Comparison of ENCODE assay signal across 10 mouse cellular contexts in the genomic region with DNA sequence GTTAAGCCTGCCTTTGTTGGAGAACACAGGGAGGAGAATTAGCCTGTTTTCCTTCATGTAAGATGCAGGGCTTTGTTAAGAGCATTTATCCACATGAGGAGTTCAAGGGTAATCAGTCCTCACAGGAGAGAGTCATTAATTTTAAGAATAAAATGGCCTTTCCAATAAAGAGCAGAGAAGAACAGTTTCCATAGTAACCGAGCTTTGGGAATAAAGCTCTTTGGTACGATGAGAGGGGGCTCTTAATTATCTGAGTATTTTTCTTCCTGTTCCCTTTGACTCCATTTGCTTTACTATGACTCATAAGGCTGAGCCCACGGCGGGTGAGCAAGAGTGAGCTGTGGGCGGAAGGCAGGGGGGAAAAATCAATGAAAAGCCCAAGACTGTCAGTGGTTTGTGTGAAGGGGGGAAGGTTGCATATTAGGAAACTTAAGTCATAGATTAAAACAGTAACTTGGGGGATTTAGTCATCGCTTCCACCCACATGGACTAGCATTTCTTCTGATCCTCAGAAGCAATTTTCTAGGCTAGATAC.
DNase-seq lines count a peak whose midpoint lies in the region; ATAC-seq lines count a peak whose summit lies in the region.
"Had no signal": no experiment of that assay in that cellular context is flagged by ENCODE, and none has a peak within 500 bp of the region (broad histone marks: within the 10 kb centered on the region; RNA-seq: fewer than 3 reads in every experiment).

No protein-coding gene starts in this region.

- H3K4me3 ChIP-seq in midbrain, embryonic 11.5 days (ENCODE audit: low read depth, low read length), result no peak overlapping the region
- H3K4me3 ChIP-seq in midbrain, embryonic 10.5 days, result no peak overlapping the region
- H3K4me3 ChIP-seq in hindbrain, embryonic 14.5 days (replicated peaks; ENCODE audit: low read length), result no peak overlapping the region
- H3K4me3 ChIP-seq in neural tube, embryonic 15.5 days (replicated peaks), result no peak overlapping the region
- no peak overlapping the region for H3K4me3 ChIP-seq in heart, embryonic 12.5 days
- no peak overlapping the region for H3K4me3 ChIP-seq in heart, embryonic 11.5 days (ENCODE audit: low read depth, low read length)
- H3K4me3 ChIP-seq: embryonic facial prominence, embryonic 15.5 days had no signal

- no peaks in the 10 kb centered on the region for H3K9me3 ChIP-seq in midbrain, embryonic 11.5 days (ENCODE audit: control insufficient read depth, low read length)
- no peaks in the 10 kb centered on the region for H3K9me3 ChIP-seq in midbrain, embryonic 10.5 days (replicated peaks)
- H3K9me3 ChIP-seq in hindbrain, embryonic 14.5 days (ENCODE audit: control insufficient read depth, low read length), result no peaks in the 10 kb centered on the region
- no peaks in the 10 kb centered on the region for H3K9me3 ChIP-seq in neural tube, embryonic 15.5 days (replicated peaks)
- no peaks in the 10 kb centered on the region for H3K9me3 ChIP-seq in heart, embryonic 12.5 days (replicated peaks)
- H3K9me3 ChIP-seq in heart, embryonic 11.5 days (replicated peaks; ENCODE audit: control insufficient read depth, low read length), result no peaks in the 10 kb centered on the region
- H3K9me3 ChIP-seq: embryonic facial prominence, embryonic 15.5 days had no signal

- H3K4me1 ChIP-seq in midbrain, embryonic 11.5 days (ENCODE audit: control insufficient read depth, insufficient read depth, low read length), result no peaks in the 10 kb centered on the region
- peaks cover 5% of the 10 kb centered on the region; the same call in 1 of the 2 replicates for H3K4me1 ChIP-seq in midbrain, embryonic 10.5 days
- H3K4me1 ChIP-seq in hindbrain, embryonic 14.5 days (replicated peaks; ENCODE audit: control insufficient read depth, insufficient read depth, low read length), result no peaks in the 10 kb centered on the region
- H3K4me1 ChIP-seq in neural tube, embryonic 15.5 days, result peaks cover 6% of the 10 kb centered on the region; the same call in 1 of the 2 replicates
- H3K4me1 ChIP-seq in heart, embryonic 12.5 days (replicated peaks), result peaks cover 12% of the 10 kb centered on the region
- 0 out of 2 replicates have a peak, but pooled peaks cover 3% of the 10 kb centered on the region for H3K4me1 ChIP-seq in heart, embryonic 11.5 days (ENCODE audit: control insufficient read depth, insufficient read depth, low read length)
- H3K4me1 ChIP-seq: embryonic facial prominence, embryonic 15.5 days had no signal

- WGBS in midbrain, embryonic 11.5 days, result 52% methylated on average over 6 of the region's 6 CpGs
- WGBS in midbrain, embryonic 10.5 days, result 58% methylated on average over 6 of the region's 6 CpGs
- WGBS in hindbrain, embryonic 14.5 days, result 34% methylated on average over 6 of the region's 6 CpGs
- WGBS in neural tube, embryonic 15.5 days, result 29% methylated on average over 6 of the region's 6 CpGs
- 58% methylated on average over 6 of the region's 6 CpGs for WGBS in heart, embryonic 12.5 days
- WGBS in heart, embryonic 11.5 days (ENCODE audit: insufficient replicate concordance), result 59% methylated on average over 6 of the region's 6 CpGs

- H3K9ac ChIP-seq in midbrain, embryonic 11.5 days (ENCODE audit: low read length), result no peak overlapping the region
- no peak overlapping the region for H3K9ac ChIP-seq in hindbrain, embryonic 14.5 days
- H3K9ac ChIP-seq in neural tube, embryonic 15.5 days (replicated peaks), result no peak overlapping the region
- H3K9ac ChIP-seq in heart, embryonic 12.5 days, result no peak overlapping the region
- no peak overlapping the region for H3K9ac ChIP-seq in heart, embryonic 11.5 days (ENCODE audit: low read depth, low read length)
- H3K9ac ChIP-seq: embryonic facial prominence, embryonic 15.5 days; liver, postnatal 0 days had no signal

- no peak overlapping the region for H3K4me2 ChIP-seq in midbrain, embryonic 11.5 days
- no peak overlapping the region for H3K4me2 ChIP-seq in hindbrain, embryonic 14.5 days (replicated peaks)
- no peak overlapping the region for H3K4me2 ChIP-seq in neural tube, embryonic 15.5 days
- H3K4me2 ChIP-seq in heart, embryonic 12.5 days, result no peak overlapping the region
- H3K4me2 ChIP-seq in heart, embryonic 11.5 days, result no peak overlapping the region
- H3K4me2 ChIP-seq: embryonic facial prominence, embryonic 15.5 days had no signal

- DNase-seq in midbrain, embryonic 11.5 days (ENCODE audit: low spot score, missing footprints), result no peak
- DNase-seq in midbrain, embryonic 10.5 days (ENCODE audit: low spot score), result no peak
- peak; percentile 91 for DNase-seq in brain, adult 2 months (ENCODE audit: low read depth, low spot score)
- DNase-seq in hindbrain, embryonic 14.5 days (ENCODE audit: low spot score), result peak; percentile 42
- DNase-seq: liver, postnatal 0 days had no signal

- H3K27me3 ChIP-seq in midbrain, embryonic 11.5 days (ENCODE audit: control insufficient read depth, insufficient read depth, low read length), result no peaks in the 10 kb centered on the region
- no peaks in the 10 kb centered on the region for H3K27me3 ChIP-seq in midbrain, embryonic 10.5 days (ENCODE audit: low read depth, poor library complexity, severe bottlenecking)
- H3K27me3 ChIP-seq in hindbrain, embryonic 14.5 days (ENCODE audit: control insufficient read depth, insufficient read depth, low read length), result no peaks in the 10 kb centered on the region
- H3K27me3 ChIP-seq in neural tube, embryonic 15.5 days (replicated peaks), result no peaks in the 10 kb centered on the region
- H3K27me3 ChIP-seq in heart, embryonic 12.5 days (replicated peaks), result no peaks in the 10 kb centered on the region
- H3K27me3 ChIP-seq in heart, embryonic 11.5 days (ENCODE audit: control insufficient read depth, insufficient read depth, low read length), result no peaks in the 10 kb centered on the region
- H3K27me3 ChIP-seq: embryonic facial prominence, embryonic 15.5 days had no signal

- no peak overlapping the region for H3K27ac ChIP-seq in midbrain, embryonic 11.5 days (ENCODE audit: low read depth, low read length)
- no peak overlapping the region for H3K27ac ChIP-seq in midbrain, embryonic 10.5 days (replicated peaks)
- peak overlapping the region; percentile 61 for H3K27ac ChIP-seq in hindbrain, embryonic 14.5 days
- H3K27ac ChIP-seq in neural tube, embryonic 15.5 days (replicated peaks), result no peak overlapping the region
- H3K27ac ChIP-seq in heart, embryonic 12.5 days (ENCODE audit: poor library complexity, severe bottlenecking), result no peak overlapping the region
- no peak overlapping the region for H3K27ac ChIP-seq in heart, embryonic 11.5 days (ENCODE audit: low read depth, low read length)
- H3K27ac ChIP-seq: embryonic facial prominence, embryonic 15.5 days had no signal

- peak; percentile 62 for ATAC-seq in midbrain, embryonic 11.5 days (ENCODE audit: low FRiP score)
- ATAC-seq in hindbrain, embryonic 14.5 days (ENCODE audit: low FRiP score), result peak; percentile 72
- peak; percentile 78; the same call in 1 of the 2 replicates for ATAC-seq in neural tube, embryonic 15.5 days (ENCODE audit: low FRiP score)
- no peak for ATAC-seq in heart, embryonic 12.5 days (ENCODE audit: insufficient number of reproducible peaks, low FRiP score)
- no peak for ATAC-seq in heart, embryonic 11.5 days (replicated peaks; ENCODE audit: insufficient number of reproducible peaks, low FRiP score, low TSS enrichment)
- ATAC-seq: intestine, embryonic 16.5 days; liver, postnatal 0 days had no signal

- no peaks in the 10 kb centered on the region for H3K36me3 ChIP-seq in midbrain, embryonic 11.5 days (ENCODE audit: control insufficient read depth, insufficient read depth, low read length)
- H3K36me3 ChIP-seq in midbrain, embryonic 10.5 days, result no peaks in the 10 kb centered on the region; the same call in 1 of the 2 replicates
- H3K36me3 ChIP-seq in hindbrain, embryonic 14.5 days (replicated peaks; ENCODE audit: control insufficient read depth, insufficient read depth), result no peaks in the 10 kb centered on the region
- no peaks in the 10 kb centered on the region for H3K36me3 ChIP-seq in neural tube, embryonic 15.5 days
- H3K36me3 ChIP-seq in heart, embryonic 12.5 days, result 0 out of 2 replicates have a peak, but pooled peaks cover 2% of the 10 kb centered on the region
- no peaks in the 10 kb centered on the region for H3K36me3 ChIP-seq in heart, embryonic 11.5 days (ENCODE audit: control insufficient read depth, insufficient read depth, low read length)
- H3K36me3 ChIP-seq: embryonic facial prominence, embryonic 15.5 days had no signal

Comparison
In these comparisons a context has a peak if more than half of its experiments do, and no peak if none do; other contexts are left out.
1. ATAC-seq: peak in midbrain, embryonic 11.5 days (single experiment), hindbrain, embryonic 14.5 days (single experiment) and neural tube, embryonic 15.5 days (single experiment); none in heart, embryonic 12.5 days (single experiment) and heart, embryonic 11.5 days (single experiment).
2. DNase-seq: peak in brain, adult 2 months (single experiment) and hindbrain, embryonic 14.5 days (single experiment); none in midbrain, embryonic 11.5 days (single experiment) and midbrain, embryonic 10.5 days (single experiment).